Mouse (Mus musculus) heart, embryonic 13.5 days (tissue): ENCODE measurements around the gene Cdk4. TPM values are rescaled to one million over a fixed set of nuclear protein-coding genes. Genes with fewer than 3 reads are reported as not detected.

ENCODE experiments used
- ATAC-seq: fragments of 200-750 bp; cut with Nextera tagmentation; 2 replicates; pipeline ENCODE4 v1.8.0; 2017; ENCODE audit warnings: moderate TSS enrichment; ENCODE audit not compliant: insufficient number of reproducible peaks, low FRiP score, low TSS enrichment; ENCODE audit errors: extremely low read depth
- H3K27ac ChIP-seq: fragments of 300-500 bp; sonication (generic); replicated peaks from 2 replicates; pipeline ENCODE4 v1.5.1; 2015; ENCODE audit warnings: moderate library complexity, mild to moderate bottlenecking, inconsistent platforms
- H3K27me3 ChIP-seq: fragments of 300-500 bp; sonication (generic); replicated peaks from 2 replicates; pipeline ENCODE4 v1.6.1; 2015; ENCODE audit warnings: mild to moderate bottlenecking, inconsistent platforms
- H3K36me3 ChIP-seq: fragments of 300-500 bp; sonication (generic); 2 replicates; pipeline ENCODE4 v1.6.1; 2015; ENCODE audit warnings: mild to moderate bottlenecking, inconsistent platforms
- H3K4me1 ChIP-seq: fragments of 300-500 bp; sonication (generic); 2 replicates; pipeline ENCODE4 v1.6.1; 2015; ENCODE audit warnings: inconsistent platforms
- H3K4me2 ChIP-seq: fragments of 300-500 bp; sonication (generic); 2 replicates; pipeline ENCODE4 v1.6.1; 2015; ENCODE audit warnings: inconsistent platforms, mild to moderate bottlenecking, moderate library complexity
- H3K4me3 ChIP-seq: fragments of 300-500 bp; sonication (generic); 2 replicates; pipeline ENCODE4 v1.5.1; 2015; ENCODE audit warnings: moderate library complexity, mild to moderate bottlenecking, inconsistent platforms
- H3K9ac ChIP-seq: fragments of 300-500 bp; sonication (generic); 2 replicates; pipeline ENCODE4 v1.6.1; 2015; ENCODE audit warnings: inconsistent platforms, mild to moderate bottlenecking, moderate library complexity
- H3K9me3 ChIP-seq: fragments of 300-500 bp; sonication (generic); 2 replicates; pipeline ENCODE4 v1.6.1; 2016; ENCODE audit warnings: inconsistent platforms
- WGBS: fragments of 180-500 bp; shearing (Covaris S2); methylation state at CpG from one replicate; pipeline ENCODE4 v1.1.7; 2015; ENCODE audit warnings: mixed read lengths; 5-methylcytosine and 5-hydroxymethylcytosine counted together
- polyA plus RNA-seq: library from polyadenylated mRNA; unstranded; fragments of >200 nt; fragmentation: Nextera tagmentation; extraction: Ambion mirVana; gene quantifications from 2 replicates; pipeline ENCODE4 v1.2.1, GENCODE M21; 2015

Gene Cdk4
- polyA plus RNA-seq, 1 experiment from 2014 or later, result 1,002 TPM

GRCm38 (mm10) chr10:127077515-127077914 is 14.2 kb downstream of the Cdk4 start:
- Histone ChIP-seq H3K9me3 (no peaks in the 10 kb centered on the region), H3K9ac (no peak overlapping the region), H3K4me3 (no peak overlapping the region), H3K27me3 (peaks cover 83% of the 10 kb centered on the region), H3K36me3 (no peaks in the 10 kb centered on the region), H3K4me2 (no peak overlapping the region), H3K27ac (no peak overlapping the region), H3K4me1 (peaks cover 40% of the 10 kb centered on the region)
- 9% methylated on average over 10 of the region's 10 CpGs for WGBS
- ATAC-seq, result no peak

GRCm38 (mm10) chr10:127078001-127078676 is 14.8 kb downstream of the Cdk4 start:
- WGBS, result 8% methylated on average over 12 of the region's 12 CpGs
- no peak for ATAC-seq
- Histone ChIP-seq H3K9me3 (no peaks in the 10 kb centered on the region), H3K4me1 (peaks cover 40% of the 10 kb centered on the region), H3K4me2 (peak overlapping the region; percentile 76), H3K27ac (no peak overlapping the region), H3K4me3 (peak overlapping the region; percentile 53), H3K27me3 (peaks cover 90% of the 10 kb centered on the region), H3K9ac (no peak overlapping the region), H3K36me3 (no peaks in the 10 kb centered on the region)

DNA sequence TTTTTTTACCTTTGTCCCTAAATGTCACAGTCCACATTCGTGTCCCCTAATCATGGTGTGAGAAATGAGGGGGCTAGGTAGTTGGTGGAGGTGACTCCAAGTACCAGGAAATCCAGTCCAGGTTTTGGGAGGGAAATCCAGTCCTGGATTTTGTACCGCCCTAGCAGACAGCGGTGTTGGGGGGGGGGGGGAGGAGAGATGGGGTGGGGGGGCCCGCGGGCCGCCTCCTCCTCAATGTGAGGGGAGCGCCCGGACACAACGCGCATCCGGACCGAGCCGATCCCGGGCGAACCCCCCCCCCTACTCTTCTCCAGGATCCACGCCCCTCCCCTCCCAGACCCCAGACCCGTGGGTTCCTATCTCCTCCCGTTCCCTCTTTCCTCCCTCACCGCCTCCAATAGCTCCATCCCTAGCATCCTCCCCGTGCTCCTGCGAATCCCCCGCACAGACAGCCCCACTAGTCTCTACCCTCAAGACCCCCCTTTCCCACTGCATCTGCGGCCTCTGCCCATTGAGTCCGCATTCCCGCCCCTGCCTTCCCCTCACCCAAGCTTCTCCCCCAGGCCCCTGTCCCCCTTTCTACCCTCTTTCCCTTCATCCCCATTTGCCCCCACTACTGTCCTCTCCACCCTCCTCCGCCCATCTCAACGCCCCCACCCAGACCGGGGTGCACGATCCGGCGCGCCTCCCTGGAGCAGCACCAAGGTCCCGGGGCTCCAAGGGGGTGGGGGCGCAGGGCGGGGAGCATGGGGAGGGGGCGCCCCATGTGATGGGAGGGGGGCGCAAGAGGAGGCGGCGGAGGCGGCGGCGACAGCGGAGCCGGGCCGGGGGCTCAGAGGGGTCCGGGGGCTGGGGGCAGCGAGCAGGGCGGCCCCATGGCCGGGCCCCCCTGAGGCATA is 15.6 kb downstream of the Cdk4 start:
- H3K36me3 ChIP-seq, result no peaks in the 10 kb centered on the region
- H3K27ac ChIP-seq, result no peak overlapping the region
- peak overlapping the region; percentile 76 for H3K4me2 ChIP-seq
- no peak for ATAC-seq
- H3K9ac ChIP-seq, result peak overlapping the region; percentile 69
- peaks cover 40% of the 10 kb centered on the region for H3K4me1 ChIP-seq
- no peaks in the 10 kb centered on the region for H3K9me3 ChIP-seq
- H3K27me3 ChIP-seq, result peaks cover 93% of the 10 kb centered on the region
- peak overlapping the region; percentile 53 for H3K4me3 ChIP-seq
- WGBS, result 1% methylated on average over 32 of the region's 49 CpGs

GRCm38 (mm10) chr10:127079665-127080391 is 16.5 kb downstream of the Cdk4 start:
- no peaks in the 10 kb centered on the region for H3K36me3 ChIP-seq
- no peak overlapping the region for H3K27ac ChIP-seq
- peak overlapping the region; percentile 76 for H3K4me2 ChIP-seq
- H3K9ac ChIP-seq, result peak overlapping the region; percentile 69
- 4% methylated on average over 65 of the region's 70 CpGs for WGBS
- H3K9me3 ChIP-seq, result no peaks in the 10 kb centered on the region
- peak overlapping the region; percentile 53 for H3K4me3 ChIP-seq
- peaks cover 100% of the 10 kb centered on the region for H3K27me3 ChIP-seq
- ATAC-seq, result no peak
- peaks cover 40% of the 10 kb centered on the region for H3K4me1 ChIP-seq

DNA sequence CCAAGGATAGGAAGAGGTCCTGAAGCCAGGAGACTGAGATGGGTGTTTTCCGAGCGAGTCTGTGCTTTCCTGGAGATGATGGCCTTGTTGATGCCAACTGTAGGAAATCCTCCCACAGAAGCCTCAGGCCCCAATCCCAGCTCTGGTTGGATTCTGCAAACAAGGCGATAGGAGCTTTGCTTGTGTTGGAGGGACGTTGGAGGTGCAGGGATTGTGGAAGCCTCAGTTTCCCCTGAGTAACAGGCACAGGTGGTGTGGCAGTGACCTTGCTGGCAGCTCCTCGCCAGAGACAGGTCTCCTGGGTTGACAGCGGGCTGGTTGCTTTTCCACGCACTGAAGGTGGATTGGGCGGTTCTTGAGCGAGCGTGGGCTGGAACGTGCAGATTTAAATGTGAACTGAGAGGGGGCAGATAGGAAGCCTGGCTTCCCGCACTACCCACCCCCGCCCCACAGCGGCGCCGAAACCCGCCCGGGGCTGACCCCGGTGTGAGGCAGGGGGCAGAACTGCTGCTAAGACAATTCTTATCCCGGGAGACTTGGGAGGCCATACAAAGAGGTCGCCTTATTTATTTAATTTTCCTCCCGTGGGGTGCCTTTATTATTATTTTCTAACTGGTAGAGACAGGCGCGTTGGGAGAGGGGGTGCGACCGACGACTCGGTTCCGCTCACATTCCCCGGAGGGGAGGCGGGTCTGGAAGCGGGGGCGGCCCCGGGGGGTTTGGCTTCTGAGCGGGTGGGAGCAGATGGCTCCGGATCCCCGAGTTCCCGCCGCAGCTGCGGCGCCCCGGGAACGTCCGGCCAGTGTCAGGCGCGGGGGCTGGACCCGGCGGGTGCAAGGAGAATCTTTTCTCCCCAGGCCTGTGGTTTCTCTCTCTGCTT is 17.8 kb downstream of the Cdk4 start:
- Histone ChIP-seq H3K36me3 (no peaks in the 10 kb centered on the region), H3K4me1 (peaks cover 40% of the 10 kb centered on the region), H3K4me3 (peak overlapping the region; percentile 39), H3K9me3 (no peaks in the 10 kb centered on the region), H3K9ac (peak overlapping the region; percentile 15; the same call in 1 of the 2 replicates), H3K4me2 (peak overlapping the region; percentile 61), H3K27ac (no peak overlapping the region), H3K27me3 (peaks cover 96% of the 10 kb centered on the region)
- no peak for ATAC-seq
- WGBS, result 2% methylated on average over 48 of the region's 48 CpGs

- H3K9ac ChIP-seq, result no peak overlapping the region
- H3K4me1 ChIP-seq, result peaks cover 40% of the 10 kb centered on the region
- no peak overlapping the region for H3K4me3 ChIP-seq
- no peak for ATAC-seq
- 31% methylated on average over 8 of the region's 8 CpGs for WGBS
- no peaks in the 10 kb centered on the region for H3K36me3 ChIP-seq
- H3K27me3 ChIP-seq, result peaks cover 96% of the 10 kb centered on the region
- peak overlapping the region; percentile 61 for H3K4me2 ChIP-seq
- no peaks in the 10 kb centered on the region for H3K9me3 ChIP-seq
- H3K27ac ChIP-seq, result no peak overlapping the region
Measured at GRCm38 (mm10) chr10:127081996-127082620, 18.8 kb downstream of the Cdk4 start.

DNA sequence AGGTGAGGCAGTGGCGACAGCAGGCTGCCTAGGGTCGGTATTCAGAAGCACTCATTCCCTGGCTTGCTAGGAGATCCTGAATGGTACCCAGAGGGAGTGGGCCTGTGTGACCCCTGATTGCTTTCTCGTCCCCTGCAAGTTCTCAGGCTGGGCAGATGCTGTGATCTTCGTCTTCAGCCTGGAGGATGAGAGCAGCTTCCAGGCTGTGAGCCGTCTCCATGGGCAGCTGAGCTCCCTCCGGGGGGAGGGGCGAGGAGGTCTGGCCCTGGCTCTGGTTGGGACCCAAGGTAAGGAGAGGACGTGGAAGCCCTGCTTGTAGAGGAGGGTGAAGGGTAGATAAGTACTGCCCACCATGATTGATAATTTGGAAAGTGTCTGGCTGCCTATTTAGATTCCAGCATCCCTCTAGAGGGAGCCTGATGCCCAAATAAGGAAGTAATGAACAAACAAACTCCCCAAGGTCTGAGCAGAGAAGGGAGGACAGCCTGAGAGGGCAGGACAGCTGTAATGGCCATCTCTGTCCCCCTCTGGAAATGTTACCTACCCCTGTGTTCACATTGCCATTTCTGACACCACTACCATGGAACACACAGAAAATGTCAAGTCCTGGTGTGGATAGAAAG is 20.1 kb downstream of the Cdk4 start:
- no peak for ATAC-seq
- H3K4me2 ChIP-seq, result no peak overlapping the region
- WGBS, result 24% methylated on average over 8 of the region's 8 CpGs
- peaks cover 37% of the 10 kb centered on the region for H3K4me1 ChIP-seq
- no peaks in the 10 kb centered on the region for H3K36me3 ChIP-seq
- no peaks in the 10 kb centered on the region for H3K9me3 ChIP-seq
- H3K27me3 ChIP-seq, result peaks cover 96% of the 10 kb centered on the region
- no peak overlapping the region for H3K27ac ChIP-seq
- H3K9ac ChIP-seq, result no peak overlapping the region
- no peak overlapping the region for H3K4me3 ChIP-seq

- Histone ChIP-seq H3K27me3 (peaks cover 96% of the 10 kb centered on the region), H3K4me2 (no peak overlapping the region), H3K4me3 (no peak overlapping the region), H3K9me3 (no peaks in the 10 kb centered on the region), H3K36me3 (no peaks in the 10 kb centered on the region), H3K4me1 (peaks cover 32% of the 10 kb centered on the region), H3K27ac (no peak overlapping the region), H3K9ac (no peak overlapping the region)
- no peak for ATAC-seq
- WGBS, result 36% methylated on average over 5 of the region's 5 CpGs
Measured at GRCm38 (mm10) chr10:127083915-127084306, 20.6 kb downstream of the Cdk4 start.

GRCm38 (mm10) chr10:127085052-127085451 is 21.7 kb downstream of the Cdk4 start:
- Histone ChIP-seq H3K4me1 (peaks cover 20% of the 10 kb centered on the region), H3K4me3 (no peak overlapping the region), H3K36me3 (no peaks in the 10 kb centered on the region), H3K9ac (no peak overlapping the region), H3K4me2 (no peak overlapping the region), H3K27ac (no peak overlapping the region), H3K27me3 (peaks cover 96% of the 10 kb centered on the region), H3K9me3 (no peaks in the 10 kb centered on the region)
- WGBS, result 77% methylated on average over 9 of the region's 9 CpGs
- ATAC-seq, result no peak

- peaks cover 17% of the 10 kb centered on the region for H3K4me1 ChIP-seq
- H3K9ac ChIP-seq, result no peak overlapping the region
- ATAC-seq, result no peak
- H3K4me2 ChIP-seq, result no peak overlapping the region
- no peak overlapping the region for H3K4me3 ChIP-seq
- H3K27me3 ChIP-seq, result peaks cover 96% of the 10 kb centered on the region
- no peaks in the 10 kb centered on the region for H3K9me3 ChIP-seq
- H3K27ac ChIP-seq, result no peak overlapping the region
- H3K36me3 ChIP-seq, result no peaks in the 10 kb centered on the region
- WGBS, result 65% methylated on average over 6 of the region's 6 CpGs
Measured at GRCm38 (mm10) chr10:127085633-127086032, 22.3 kb downstream of the Cdk4 start.
